Mouse (Mus musculus) forebrain, postnatal 0 days (tissue): Measurements from ENCODE around the gene Cptp. TPM values are rescaled to one million over a fixed set of nuclear protein-coding genes. Genes with fewer than 3 reads are reported as not detected.
A peak's percentile ranks its signal among the peaks of the same experiment; 100 is the strongest.

Experiments
- ATAC-seq: fragments of 200-750 bp; cut with Nextera tagmentation; 2 replicates; pipeline ENCODE4 v1.8.0; 2017; ENCODE audit warnings: mild to moderate bottlenecking, moderate library complexity
- DNase-seq: peaks from one replicate; pipeline ENCODE4 v3.0.0-alpha.2; 2015
- H3K27ac ChIP-seq: fragments of 300-500 bp; sonication (generic); 2 replicates; pipeline ENCODE4 v1.5.1; 2014; ENCODE audit warnings: low read depth, mild to moderate bottlenecking, antibody characterized with exemption, low read length, moderate library complexity, mixed read lengths
- H3K27me3 ChIP-seq: fragments of 300-500 bp; sonication (generic); 2 replicates; pipeline ENCODE4 v1.6.1; 2014; ENCODE audit warnings: mild to moderate bottlenecking, low read length, mixed read lengths; ENCODE audit not compliant: insufficient read depth
- H3K36me3 ChIP-seq: fragments of 300-500 bp; sonication (generic); 2 replicates; pipeline ENCODE4 v1.6.1; 2014; ENCODE audit warnings: mild to moderate bottlenecking, moderate library complexity; ENCODE audit not compliant: insufficient read depth
- H3K4me1 ChIP-seq: fragments of 300-500 bp; sonication (generic); 2 replicates; pipeline ENCODE4 v1.6.1; 2014; ENCODE audit warnings: antibody characterized with exemption; ENCODE audit not compliant: insufficient read depth
- H3K4me2 ChIP-seq: fragments of 300-500 bp; sonication (generic); 2 replicates; pipeline ENCODE4 v1.6.1; 2014; ENCODE audit warnings: low read depth, mild to moderate bottlenecking, moderate library complexity
- H3K4me3 ChIP-seq: fragments of 300-500 bp; sonication (generic); 2 replicates; pipeline ENCODE4 v1.5.1; 2014; ENCODE audit warnings: low read depth, low read length, mixed read lengths
- H3K9ac ChIP-seq: fragments of 300-500 bp; sonication (generic); 2 replicates; pipeline ENCODE4 v1.6.1; 2014; ENCODE audit warnings: mild to moderate bottlenecking
- H3K9me3 ChIP-seq: fragments of 300-500 bp; sonication (generic); 2 replicates; pipeline ENCODE4 v1.6.1; 2016; ENCODE audit warnings: low read length
- CTCF ChIP-seq: sonication (generic); IDR thresholded peaks from 2 replicates; pipeline ENCODE4 v1.5.1; 2016; ENCODE audit warnings: antibody characterized with exemption, control low read depth, low read depth
- WGBS: fragments of 180-500 bp; shearing (Covaris S2); extraction: QIAGEN DNeasy Blood & Tissue Kit; methylation state at CpG from one replicate; pipeline ENCODE4 v1.1.7; 2014; 5-methylcytosine and 5-hydroxymethylcytosine counted together
- polyA plus RNA-seq: library from polyadenylated mRNA; unstranded; fragments of >200 nt; fragmentation: Nextera tagmentation; extraction: Ambion mirVana; gene quantifications from 2 replicates; pipeline ENCODE4 v1.2.1, GENCODE M21; 2015
- total RNA-seq: library from RNA; depleted of rRNA; stranded (reverse); fragments of >200 nt; gene quantifications from 2 replicates; pipeline ENCODE4 v1.2.3, GENCODE M21; 2014

Gene Cptp
- total and polyA plus RNA-seq, 2 experiments from 2014 or later, result 19.8 to 22.8 TPM

GRCm38 (mm10) chr4:155894311-155894881 is 25.2 kb upstream of the Cptp start:
- Histone ChIP-seq H3K27ac (peak overlapping the region; percentile 72), H3K4me1 (peaks cover 32% of the 10 kb centered on the region), H3K9me3 (no peaks in the 10 kb centered on the region), H3K9ac (peak overlapping the region; percentile 98; the same call in 1 of the 2 replicates), H3K27me3 (no peaks in the 10 kb centered on the region), H3K4me2 (peak overlapping the region; percentile 97), H3K36me3 (peaks cover 38% of the 10 kb centered on the region), H3K4me3 (peak overlapping the region; percentile 92)
- TF ChIP-seq CTCF, result no peak
- WGBS, result 19% methylated on average over 8 of the region's 8 CpGs
- ATAC-seq (no peak), DNase-seq (peak; percentile 36)

GRCm38 (mm10) chr4:155893212-155893690 is 24.0 kb upstream of the Cptp start:
- Histone ChIP-seq H3K4me2 (peak overlapping the region; percentile 97), H3K36me3 (peaks cover 38% of the 10 kb centered on the region), H3K4me3 (peak overlapping the region; percentile 92), H3K9ac (peak overlapping the region; percentile 98), H3K27ac (no peak overlapping the region), H3K9me3 (no peaks in the 10 kb centered on the region), H3K4me1 (peaks cover 32% of the 10 kb centered on the region), H3K27me3 (no peaks in the 10 kb centered on the region)
- no peak for DNase-seq
- no peak for ATAC-seq
- no peak for TF ChIP-seq CTCF
- whole genome bisulfite sequencing, result 62% methylated on average over 8 of the region's 8 CpGs

- DNase-seq, result peak; percentile 40
- peaks cover 32% of the 10 kb centered on the region for H3K4me1 ChIP-seq
- no peak for TF ChIP-seq CTCF
Observed at GRCm38 (mm10) chr4:155892438-155893211, 23.4 kb upstream of the Cptp start.

GRCm38 (mm10) chr4:155892017-155892416 is 22.8 kb upstream of the Cptp start:
- no peaks in the 10 kb centered on the region for H3K9me3 ChIP-seq
- DNase-seq, result peak; percentile 94
- peak overlapping the region; percentile 92 for H3K4me3 ChIP-seq
- peak overlapping the region; percentile 97 for H3K4me2 ChIP-seq
- H3K4me1 ChIP-seq, result peaks cover 32% of the 10 kb centered on the region
- peak overlapping the region; percentile 98 for H3K9ac ChIP-seq
- WGBS, result under 1% methylated on average over 51 of the region's 56 CpGs
- no peaks in the 10 kb centered on the region for H3K27me3 ChIP-seq
- peak; percentile 92 for ATAC-seq
- peak; percentile 61 for TF ChIP-seq CTCF
- peak overlapping the region; percentile 100 for H3K27ac ChIP-seq
- peaks cover 44% of the 10 kb centered on the region for H3K36me3 ChIP-seq

More at GRCm38 (mm10) chr4:155892438-155893211, 23.4 kb upstream of the Cptp start:
- Histone ChIP-seq H3K4me3 (peak overlapping the region; percentile 92), H3K27me3 (no peaks in the 10 kb centered on the region), H3K9me3 (no peaks in the 10 kb centered on the region), H3K27ac (peak overlapping the region; percentile 100), H3K36me3 (peaks cover 41% of the 10 kb centered on the region), H3K9ac (peak overlapping the region; percentile 98), H3K4me2 (peak overlapping the region; percentile 97)
- WGBS, result 3% methylated on average over 37 of the region's 37 CpGs
- ATAC-seq, result peak; percentile 18

GRCm38 (mm10) chr4:155891551-155892001 is 22.3 kb upstream of the Cptp start, which contains the start of the genes Pusl1 and Acap3:
Pusl1 (minus strand) TSS chr4:155891781.
Acap3 (plus strand) TSS chr4:155891822.
- no peak for TF ChIP-seq CTCF
- peak within 1 kb of the TSS; percentile 100 for H3K27ac ChIP-seq
- no peaks in the 10 kb centered on the region for H3K27me3 ChIP-seq
- H3K9me3 ChIP-seq, result no peaks in the 10 kb centered on the region
- H3K4me2 ChIP-seq, result peak within 1 kb of the TSS; percentile 97
- H3K4me3 ChIP-seq, result peak within 1 kb of the TSS; percentile 92
- H3K9ac ChIP-seq, result peak within 1 kb of the TSS; percentile 98
- peaks cover 44% of the 10 kb centered on the region for H3K36me3 ChIP-seq
- DNase-seq, result peak; percentile 99
- 2% methylated on average over 52 of the region's 52 CpGs for WGBS
- H3K4me1 ChIP-seq, result peaks cover 32% of the 10 kb centered on the region
- peak; percentile 89 for ATAC-seq

GRCm38 (mm10) chr4:155891011-155891471 is 21.8 kb upstream of the Cptp start:
- Histone ChIP-seq H3K4me2 (peak overlapping the region; percentile 97), H3K4me3 (peak overlapping the region; percentile 92), H3K36me3 (peaks cover 44% of the 10 kb centered on the region), H3K27ac (peak overlapping the region; percentile 100; the same call in 1 of the 2 replicates), H3K4me1 (peaks cover 32% of the 10 kb centered on the region), H3K9me3 (no peaks in the 10 kb centered on the region), H3K27me3 (no peaks in the 10 kb centered on the region), H3K9ac (peak overlapping the region; percentile 98)
- DNase-seq, result no peak
- whole genome bisulfite sequencing, result 3% methylated on average over 34 of the region's 34 CpGs
- no peak for TF ChIP-seq CTCF
- no peak for ATAC-seq
